Mouse (Mus musculus) heart, adult 2 months (tissue): Measurements from ENCODE around the gene Art2b.

Experiments used
- CTCF ChIP-seq: fragments of 200-600 bp; IDR thresholded peaks from 2 replicates; pipeline ENCODE4 v1.8.1; 2022; ENCODE audit warnings: antibody characterized with exemption, mild to moderate bottlenecking, moderate library complexity
- EP300 ChIP-seq: fragments of 200-500 bp; IDR thresholded peaks from 2 replicates; pipeline ENCODE4 v1.6.1; 2011; ENCODE audit warnings: low read depth, low read length, control low read depth; ENCODE audit not compliant: insufficient read depth
- POLR2A ChIP-seq: fragments of 200-500 bp; IDR thresholded peaks from 2 replicates; pipeline ENCODE4 v1.6.1; 2011; ENCODE audit warnings: mild to moderate bottlenecking, low read depth, low read length, control low read depth; ENCODE audit not compliant: insufficient read depth

GRCm38 (mm10) chr7:101549266-101549665 lies 36.1 kb downstream of the Art2b start:
- TF ChIP-seq CTCF = no peak
- no peak for TF ChIP-seq POLR2A
- TF ChIP-seq EP300 = no peak
